Mouse (Mus musculus) urinary bladder, postnatal 10 days (tissue): ENCODE measurements around the gene Myh7b.

ENCODE experiments used
- DNase-seq: peaks from one replicate; pipeline ENCODE4 v3.0.0; 2022; ENCODE audit warnings: low spot score

Gene Myh7b

GRCm38 (mm10) chr2:155635961-155636360 lies 24.9 kb downstream of the Myh7b start:
- DNase-seq = no peak

GRCm38 (mm10) chr2:155636881-155637280 lies 25.9 kb downstream of the Myh7b start:
- no peak for DNase-seq

- DNase-seq = no peak
Observed at GRCm38 (mm10) chr2:155637411-155637810, 26.4 kb downstream of the Myh7b start.

GRCm38 (mm10) chr2:155640656-155641055 lies 29.6 kb downstream of the Myh7b start:
- DNase-seq = no peak

DNA sequence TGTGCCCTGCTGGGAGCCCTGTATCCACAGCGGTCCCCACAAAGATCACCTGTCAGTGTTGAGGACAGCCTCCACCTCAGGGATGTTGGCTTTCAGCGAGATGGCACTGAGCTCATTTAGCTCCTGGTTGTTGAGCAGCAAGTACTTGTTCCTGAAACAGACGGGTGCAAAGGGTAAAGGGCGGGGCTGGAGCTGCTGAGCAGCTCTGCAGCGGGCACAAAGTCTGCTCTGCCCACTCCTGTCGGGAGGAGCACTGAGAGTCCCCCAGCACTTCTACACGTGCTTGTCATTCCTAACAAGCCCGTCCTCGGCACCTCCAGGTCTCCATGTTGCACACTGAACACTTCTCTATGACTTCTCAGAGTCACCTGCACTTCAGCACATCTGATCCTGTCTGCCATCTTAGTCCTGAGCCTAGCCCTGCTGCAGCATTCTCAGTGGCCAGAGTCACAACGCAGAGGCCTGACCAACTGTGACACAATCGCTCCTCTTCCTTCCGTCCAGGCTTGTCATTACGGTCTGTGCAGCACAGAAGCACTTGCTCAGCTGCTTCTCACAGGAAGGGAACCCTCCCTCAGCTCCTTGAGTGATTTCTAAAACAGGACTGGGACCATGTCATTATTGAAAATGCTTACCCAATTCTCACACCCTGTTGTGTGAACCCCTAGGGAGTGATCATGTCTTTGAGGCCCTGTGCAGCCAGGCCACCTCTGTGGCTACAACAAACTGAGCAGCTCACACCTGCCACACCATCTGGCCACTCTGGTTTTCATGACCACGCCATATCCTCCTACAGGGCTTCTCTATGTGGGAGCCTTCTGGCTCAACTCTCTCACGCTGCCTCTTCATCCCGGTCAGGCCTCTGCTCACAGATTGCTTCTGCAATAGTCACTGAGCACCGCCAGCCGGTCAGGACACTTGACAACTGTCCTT lies 30.8 kb downstream of the Myh7b start:
- DNase-seq = no peak

GRCm38 (mm10) chr2:155645746-155646145 lies 34.7 kb downstream of the Myh7b start:
- DNase-seq = no peak

DNA sequence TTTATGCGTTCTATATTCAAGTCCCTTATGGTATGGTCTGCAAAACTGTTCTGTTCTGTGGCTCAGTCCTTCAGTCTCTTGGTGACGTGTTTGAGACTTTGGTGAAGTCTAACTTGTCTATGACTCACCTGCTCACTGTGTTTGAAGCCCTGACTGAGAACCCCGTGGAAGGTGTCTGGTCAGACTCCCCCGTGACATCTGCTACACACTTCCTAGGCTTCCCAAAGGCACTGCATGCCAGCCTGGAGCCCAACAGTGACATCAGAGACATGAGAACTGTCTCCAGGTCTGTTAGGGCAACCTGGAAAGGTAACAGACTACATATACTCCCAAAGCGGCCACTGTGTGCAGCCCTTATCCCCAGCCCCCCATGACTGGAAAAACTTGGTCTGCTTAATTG lies 41.6 kb downstream of the Myh7b start:
- no peak for DNase-seq

DNA sequence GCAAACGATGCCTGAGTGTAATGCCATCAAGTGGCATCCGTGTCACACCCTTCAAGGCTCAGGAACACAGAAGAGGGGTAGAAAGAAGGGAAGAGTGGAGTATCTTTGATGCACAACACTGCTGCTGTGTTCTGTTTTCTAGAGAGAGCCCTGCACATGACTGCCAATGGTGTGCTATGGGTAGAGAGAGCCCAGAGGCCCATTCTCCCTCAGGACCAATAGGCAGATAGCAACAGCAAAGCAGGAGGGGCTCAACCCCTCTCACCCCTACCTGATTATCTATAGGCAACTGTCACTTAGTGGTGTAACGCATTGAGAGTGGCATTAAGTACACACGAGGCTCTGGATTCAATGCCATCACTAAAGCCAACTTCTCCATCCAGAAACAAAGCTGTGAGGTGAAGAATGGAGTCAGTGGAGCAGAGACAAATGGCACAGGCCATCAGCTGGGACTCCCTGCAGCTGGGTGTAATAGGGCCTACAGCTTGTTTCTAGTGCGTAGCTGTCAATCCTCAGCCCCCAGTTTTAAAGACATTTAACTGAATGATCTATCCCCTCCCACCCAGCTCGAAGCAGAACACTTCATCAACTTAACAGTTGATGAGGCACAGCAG lies 44.9 kb downstream of the Myh7b start:
- DNase-seq = no peak

- DNase-seq = no peak
Observed at GRCm38 (mm10) chr2:155662390-155662789, 51.4 kb downstream of the Myh7b start.

DNA sequence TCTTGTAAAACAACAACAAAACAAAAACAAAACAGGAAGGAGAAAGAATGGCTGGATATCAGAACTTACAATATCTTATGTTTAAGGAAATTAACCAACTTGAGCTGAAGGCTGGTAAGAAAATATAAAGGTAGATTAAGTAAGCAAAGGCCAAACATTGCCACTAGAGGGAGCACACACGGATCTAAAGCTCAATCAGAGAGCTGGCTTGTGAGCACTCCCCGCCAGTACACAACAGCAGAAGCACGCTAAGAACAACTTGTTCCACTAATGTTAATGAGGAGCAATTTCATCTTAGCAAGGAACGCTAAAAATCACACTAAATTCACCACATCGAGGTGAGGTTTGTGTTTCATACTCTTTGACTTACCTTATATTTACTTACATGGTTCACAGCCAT lies 52.1 kb downstream of the Myh7b start:
- no peak for DNase-seq

DNA sequence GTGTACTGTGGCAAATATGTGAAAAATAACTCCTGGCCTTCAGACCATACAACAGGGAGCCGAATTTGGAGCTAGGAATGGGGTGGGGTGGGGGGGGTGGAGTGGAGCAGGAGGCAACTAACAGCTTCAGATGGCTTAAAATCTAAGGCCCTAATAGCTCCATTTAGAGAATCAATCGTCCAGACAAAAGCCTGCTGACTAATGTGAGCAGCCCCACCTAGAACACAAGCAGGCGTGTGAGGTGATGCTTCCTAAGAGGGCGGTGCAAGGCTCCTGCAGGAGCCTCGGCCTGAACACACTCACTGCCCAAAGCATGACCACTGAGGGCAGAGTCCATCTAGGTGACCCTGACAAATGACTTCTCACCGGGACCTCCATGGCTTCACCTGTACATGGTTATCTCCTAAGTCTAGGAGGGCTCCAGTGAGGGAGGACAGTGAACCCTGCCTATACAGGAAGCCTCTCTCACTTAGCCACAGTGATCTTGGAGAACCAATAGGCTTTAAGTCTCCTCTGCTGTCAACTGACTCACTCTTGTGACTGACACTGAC lies 53.0 kb downstream of the Myh7b start:
- DNase-seq = no peak

- DNase-seq = no peak
Observed at GRCm38 (mm10) chr2:155667881-155668280, 56.9 kb downstream of the Myh7b start.

DNA sequence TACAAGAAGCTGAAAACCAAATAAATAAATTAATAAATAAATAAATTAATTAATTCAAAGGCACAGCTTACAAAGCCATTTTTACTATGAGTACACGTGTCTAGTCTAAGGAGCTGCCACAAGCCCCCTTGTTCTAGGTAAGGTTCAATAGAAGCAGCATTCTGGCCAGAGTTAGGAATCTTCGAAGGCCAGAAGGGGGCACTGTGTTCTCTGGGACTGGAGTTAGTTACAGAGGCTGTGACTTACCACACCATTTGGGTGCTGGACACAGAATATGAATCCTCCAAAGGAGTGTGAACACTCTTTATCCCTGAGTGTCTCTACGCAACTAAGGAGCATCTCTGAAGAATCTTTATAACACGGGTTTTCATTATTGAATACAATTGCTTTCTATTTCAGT lies 57.4 kb downstream of the Myh7b start:
- DNase-seq = no peak

DNA sequence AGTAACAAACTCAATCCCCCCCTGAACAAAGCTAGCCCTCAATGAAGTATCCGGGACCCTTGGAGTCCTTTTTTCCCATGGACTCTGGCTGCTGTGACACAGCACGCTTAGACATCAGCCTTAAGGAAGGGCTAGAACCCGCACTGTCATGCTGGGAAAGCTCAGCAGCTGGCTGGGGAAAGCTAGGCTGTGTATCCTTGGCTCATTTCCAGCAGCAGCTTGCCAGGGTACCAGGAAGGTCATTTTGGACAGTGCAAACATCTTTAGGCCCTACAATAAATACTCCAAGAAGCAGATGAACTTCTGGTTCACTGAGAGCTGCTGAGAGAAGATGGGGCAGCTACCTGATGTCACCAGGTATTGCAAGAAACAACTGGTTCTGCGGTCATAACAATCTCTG lies 60.2 kb downstream of the Myh7b start:
- no peak for DNase-seq

DNA sequence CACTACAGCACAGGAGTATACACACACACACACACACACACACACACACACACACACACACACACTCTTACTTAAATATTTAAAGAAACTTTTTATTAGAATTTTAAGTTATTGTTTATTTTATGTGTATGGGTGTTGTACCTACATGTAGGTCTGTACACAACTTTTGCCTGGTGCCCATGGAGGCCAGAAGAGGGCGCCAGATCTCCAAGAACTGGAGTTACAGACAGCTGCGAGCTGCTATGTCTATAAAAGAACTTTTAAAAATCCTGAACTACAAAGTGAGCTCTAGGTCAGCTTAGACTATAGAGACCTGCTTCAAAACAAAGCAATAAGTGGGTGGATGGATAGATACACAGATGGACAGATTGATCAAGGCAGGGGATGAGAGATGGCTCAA lies 62.5 kb downstream of the Myh7b start:
- DNase-seq = no peak

GRCm38 (mm10) chr2:155675118-155675517 lies 64.1 kb downstream of the Myh7b start:
- DNase-seq = no peak

DNA sequence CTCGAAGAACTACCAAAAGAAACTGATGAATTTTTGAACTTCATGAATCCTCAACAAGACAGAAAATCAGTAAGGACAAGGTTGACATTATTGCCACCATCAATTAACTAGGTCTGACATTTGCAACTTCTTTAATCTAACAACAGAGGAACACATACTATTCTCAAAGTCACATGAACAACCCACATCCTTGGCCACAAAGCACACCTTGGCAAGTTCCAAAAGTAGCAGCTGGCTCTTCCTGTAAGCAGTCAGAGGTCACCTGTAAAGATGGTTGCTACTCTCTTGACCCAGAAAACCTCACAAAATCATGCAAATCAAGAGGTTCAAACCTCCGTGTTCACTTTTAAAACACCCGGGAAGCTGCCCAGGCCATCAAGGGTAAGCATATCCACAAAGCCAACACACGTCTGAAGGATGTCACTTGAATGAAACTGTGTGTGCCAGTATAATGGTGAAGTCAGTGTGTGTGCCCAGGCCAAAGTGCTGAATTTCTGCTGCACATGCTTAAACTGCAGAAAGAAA lies 68.6 kb downstream of the Myh7b start:
- no peak for DNase-seq

GRCm38 (mm10) chr2:155680591-155680990 lies 69.6 kb downstream of the Myh7b start:
- DNase-seq = no peak

- DNase-seq = no peak
Observed at GRCm38 (mm10) chr2:155681194-155681593, 70.2 kb downstream of the Myh7b start.

DNA sequence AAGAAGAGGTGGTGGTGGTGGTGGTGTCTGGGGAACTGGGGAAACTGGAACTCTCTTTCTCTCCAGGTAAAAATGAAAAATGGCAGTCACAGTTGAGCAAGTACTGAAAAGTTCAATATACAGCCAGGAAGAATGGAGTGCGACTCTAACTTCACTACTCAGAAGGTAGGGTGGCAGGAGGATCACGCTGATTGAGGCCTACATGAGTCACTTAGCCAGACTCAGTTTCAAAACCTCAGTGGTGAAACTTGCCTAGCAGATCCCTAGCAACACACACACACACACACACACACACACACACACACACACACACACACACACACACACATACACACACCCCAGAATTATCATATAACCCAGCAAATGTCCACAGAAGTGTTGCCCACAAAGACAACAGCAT lies 70.9 kb downstream of the Myh7b start:
- no peak for DNase-seq

DNA sequence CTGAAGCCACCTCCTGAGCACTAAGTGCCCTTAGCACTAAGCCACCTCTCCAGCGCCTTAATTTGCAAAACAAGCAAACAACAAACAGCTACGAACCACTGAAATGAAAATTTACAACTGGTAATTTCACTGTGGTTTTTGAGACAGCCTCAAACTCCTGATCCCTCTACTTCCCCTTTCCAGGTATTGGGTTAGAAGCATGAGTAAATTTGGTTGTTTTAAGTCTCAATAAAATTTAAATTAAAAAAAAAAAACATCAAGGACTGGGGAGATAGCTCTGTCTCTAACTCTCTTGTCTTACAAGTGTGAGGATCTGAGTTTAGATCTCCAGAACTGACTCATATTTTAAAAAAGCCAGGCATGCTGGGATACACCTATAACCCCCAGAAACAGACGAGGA lies 72.1 kb downstream of the Myh7b start:
- DNase-seq = no peak

DNA sequence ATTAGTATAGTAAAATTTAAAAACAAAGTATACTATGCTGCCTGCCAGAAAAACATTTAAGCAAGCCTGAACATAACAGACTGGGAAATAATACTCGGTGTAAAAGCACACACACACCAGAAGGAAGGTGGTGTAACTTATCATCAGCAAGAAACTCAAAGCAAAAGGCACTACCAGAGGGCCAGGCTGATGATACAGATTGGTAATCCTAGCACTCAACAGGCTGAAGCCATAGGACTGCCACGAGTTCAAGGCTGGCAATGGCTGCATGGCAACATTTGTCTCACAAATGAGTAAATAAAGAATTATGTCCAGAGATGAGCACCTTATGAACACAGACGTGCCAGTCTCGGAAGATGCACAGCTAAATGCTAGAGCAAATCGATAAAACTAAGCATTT lies 72.8 kb downstream of the Myh7b start:
- DNase-seq = no peak
